Mouse (Mus musculus) layer of hippocampus, adult 9-10 months (tissue): Measurements from ENCODE around the gene Ftsj1.

ENCODE experiments used
- DNase-seq: peaks from one replicate; pipeline ENCODE4 v3.0.0; 2022; ENCODE audit warnings: low spot score

Ftsj1 gene

GRCm38 (mm10) chrX:8218114-8218513 lies 34.1 kb downstream of the Ftsj1 start:
- no peak for DNase-seq

- DNase-seq = no peak
Measured at GRCm38 (mm10) chrX:8217383-8217782, 34.8 kb downstream of the Ftsj1 start.

GRCm38 (mm10) chrX:8211490-8212207 lies 40.6 kb downstream of the Ftsj1 start:
- DNase-seq = no peak

GRCm38 (mm10) chrX:8209720-8210119 lies 42.5 kb downstream of the Ftsj1 start:
- DNase-seq = no peak

- no peak for DNase-seq
Measured at GRCm38 (mm10) chrX:8207224-8207623, 45.0 kb downstream of the Ftsj1 start.

GRCm38 (mm10) chrX:8206694-8207197 lies 45.5 kb downstream of the Ftsj1 start:
- DNase-seq = no peak

GRCm38 (mm10) chrX:8206015-8206693 lies 46.1 kb downstream of the Ftsj1 start, which contains the start of gene Porcn:
Gene Porcn, minus strand, starts transcription at chrX:8206525.
- DNase-seq = no peak

GRCm38 (mm10) chrX:8205551-8205950 lies 46.7 kb downstream of the Ftsj1 start:
- DNase-seq = no peak

- DNase-seq = no peak
Measured at GRCm38 (mm10) chrX:8205088-8205487, 47.1 kb downstream of the Ftsj1 start.

- DNase-seq = no peak
Measured at GRCm38 (mm10) chrX:8204076-8204475, 48.1 kb downstream of the Ftsj1 start.

- DNase-seq = no peak
Measured at GRCm38 (mm10) chrX:8203105-8203504, 49.1 kb downstream of the Ftsj1 start.

GRCm38 (mm10) chrX:8193419-8193723 lies 58.8 kb downstream of the Ftsj1 start, which contains the start of gene Ebp:
Gene Ebp, minus strand, starts transcription at chrX:8193512.
- peak; percentile 22 for DNase-seq

- peak; percentile 60 for DNase-seq
Measured at GRCm38 (mm10) chrX:8192640-8193418, 59.4 kb downstream of the Ftsj1 start.

GRCm38 (mm10) chrX:8192126-8192639 lies 60.0 kb downstream of the Ftsj1 start:
- no peak for DNase-seq
